Mouse (Mus musculus) forebrain, postnatal 0 days (tissue): ENCODE data around the gene Usp36. TPM values are rescaled to one million over a fixed set of nuclear protein-coding genes. Genes with fewer than 3 reads are reported as not detected.
A peak's percentile ranks its signal among the peaks of the same experiment; 100 is the strongest.
"Not testable (repeated sequence)": the region's sequence is repeated elsewhere in the genome, so short reads cannot be mapped to it uniquely, and the experiment has no call there.

ENCODE experiments used
- ATAC-seq: fragments of 200-750 bp; cut with Nextera tagmentation; 2 replicates; pipeline ENCODE4 v1.8.0; 2017; ENCODE audit warnings: mild to moderate bottlenecking, moderate library complexity
- DNase-seq: peaks from one replicate; pipeline ENCODE4 v3.0.0-alpha.2; 2015
- H3K27ac ChIP-seq: fragments of 300-500 bp; sonication (generic); 2 replicates; pipeline ENCODE4 v1.5.1; 2014; ENCODE audit warnings: low read depth, mild to moderate bottlenecking, antibody characterized with exemption, low read length, moderate library complexity, mixed read lengths
- H3K27me3 ChIP-seq: fragments of 300-500 bp; sonication (generic); 2 replicates; pipeline ENCODE4 v1.6.1; 2014; ENCODE audit warnings: mild to moderate bottlenecking, low read length, mixed read lengths; ENCODE audit not compliant: insufficient read depth
- H3K36me3 ChIP-seq: fragments of 300-500 bp; sonication (generic); 2 replicates; pipeline ENCODE4 v1.6.1; 2014; ENCODE audit warnings: mild to moderate bottlenecking, moderate library complexity; ENCODE audit not compliant: insufficient read depth
- H3K4me1 ChIP-seq: fragments of 300-500 bp; sonication (generic); 2 replicates; pipeline ENCODE4 v1.6.1; 2014; ENCODE audit warnings: antibody characterized with exemption; ENCODE audit not compliant: insufficient read depth
- H3K4me2 ChIP-seq: fragments of 300-500 bp; sonication (generic); 2 replicates; pipeline ENCODE4 v1.6.1; 2014; ENCODE audit warnings: low read depth, mild to moderate bottlenecking, moderate library complexity
- H3K4me3 ChIP-seq: fragments of 300-500 bp; sonication (generic); 2 replicates; pipeline ENCODE4 v1.5.1; 2014; ENCODE audit warnings: low read depth, low read length, mixed read lengths
- H3K9ac ChIP-seq: fragments of 300-500 bp; sonication (generic); 2 replicates; pipeline ENCODE4 v1.6.1; 2014; ENCODE audit warnings: mild to moderate bottlenecking
- H3K9me3 ChIP-seq: fragments of 300-500 bp; sonication (generic); 2 replicates; pipeline ENCODE4 v1.6.1; 2016; ENCODE audit warnings: low read length
- CTCF ChIP-seq: sonication (generic); IDR thresholded peaks from 2 replicates; pipeline ENCODE4 v1.5.1; 2016; ENCODE audit warnings: antibody characterized with exemption, control low read depth, low read depth
- WGBS: fragments of 180-500 bp; shearing (Covaris S2); extraction: QIAGEN DNeasy Blood & Tissue Kit; methylation state at CpG from one replicate; pipeline ENCODE4 v1.1.7; 2014; 5-methylcytosine and 5-hydroxymethylcytosine counted together
- polyA plus RNA-seq: library from polyadenylated mRNA; unstranded; fragments of >200 nt; fragmentation: Nextera tagmentation; extraction: Ambion mirVana; gene quantifications from 2 replicates; pipeline ENCODE4 v1.2.1, GENCODE M21; 2015
- total RNA-seq: library from RNA; depleted of rRNA; stranded (reverse); fragments of >200 nt; gene quantifications from 2 replicates; pipeline ENCODE4 v1.2.3, GENCODE M21; 2014

The Usp36 gene
- total and polyA plus RNA-seq, 2 experiments from 2014 or later, result 9.5 to 22.1 TPM

- peak; percentile 70 for ATAC-seq
- Histone ChIP-seq H3K27me3 (no peaks in the 10 kb centered on the region), H3K27ac (no peak overlapping the region), H3K9me3 (no peaks in the 10 kb centered on the region), H3K36me3 (peaks cover 23% of the 10 kb centered on the region), H3K4me1 (0 out of 2 replicates have a peak, but pooled peaks cover 4% of the 10 kb centered on the region), H3K9ac (no peak overlapping the region), H3K4me2 (no peak overlapping the region), H3K4me3 (no peak overlapping the region)
- WGBS, result 72% methylated on average over 7 of the region's 7 CpGs
- DNase-seq, result peak; percentile 39
- no peak for TF ChIP-seq CTCF
These were observed 31.5 kb upstream of the Usp36 start for GRCm38 (mm10) chr11:118321500-118321899.

GRCm38 (mm10) chr11:118318678-118319077, 28.6 kb upstream of the Usp36 start:
- Histone ChIP-seq H3K4me3 (no peak overlapping the region), H3K27me3 (no peaks in the 10 kb centered on the region), H3K4me1 (no peaks in the 10 kb centered on the region), H3K4me2 (no peak overlapping the region), H3K9me3 (no peaks in the 10 kb centered on the region), H3K27ac (no peak overlapping the region), H3K36me3 (peaks cover 37% of the 10 kb centered on the region), H3K9ac (no peak overlapping the region)
- TF ChIP-seq CTCF, result peak; percentile 75
- ATAC-seq (no peak), DNase-seq (peak; percentile 57)
- WGBS, result 68% methylated on average over 5 of the region's 5 CpGs

GRCm38 (mm10) chr11:118317129-118317528, 27.1 kb upstream of the Usp36 start:
- Histone ChIP-seq H3K4me3 (no peak overlapping the region), H3K36me3 (peaks cover 41% of the 10 kb centered on the region), H3K9ac (no peak overlapping the region), H3K4me1 (no peaks in the 10 kb centered on the region), H3K4me2 (no peak overlapping the region), H3K9me3 (no peaks in the 10 kb centered on the region), H3K27me3 (no peaks in the 10 kb centered on the region), H3K27ac (no peak overlapping the region)
- ATAC-seq (peak; percentile 58), DNase-seq (peak; percentile 85)
- WGBS, result 28% methylated on average over 7 of the region's 7 CpGs
- peak; percentile 88 for TF ChIP-seq CTCF

GRCm38 (mm10) chr11:118316231-118316806, 26.3 kb upstream of the Usp36 start:
- 88% methylated on average over 8 of the region's 8 CpGs for WGBS
- H3K9me3 ChIP-seq, result no peaks in the 10 kb centered on the region
- H3K27me3 ChIP-seq, result no peaks in the 10 kb centered on the region
- no peak overlapping the region for H3K27ac ChIP-seq
- H3K36me3 ChIP-seq, result peaks cover 41% of the 10 kb centered on the region
- no peak overlapping the region for H3K9ac ChIP-seq
- no peak for ATAC-seq
- no peak for DNase-seq
- H3K4me1 ChIP-seq, result no peaks in the 10 kb centered on the region
- no peak overlapping the region for H3K4me2 ChIP-seq
- TF ChIP-seq CTCF, result no peak
- H3K4me3 ChIP-seq, result no peak overlapping the region

GRCm38 (mm10) chr11:118312132-118312723, 22.2 kb upstream of the Usp36 start:
- H3K4me3 ChIP-seq, result no peak overlapping the region
- ATAC-seq (no peak), DNase-seq (no peak)
- H3K9ac ChIP-seq, result no peak overlapping the region
- WGBS, result 86% methylated on average over 6 of the region's 6 CpGs
- TF ChIP-seq CTCF, result no peak
- H3K27ac ChIP-seq, result no peak overlapping the region
- no peaks in the 10 kb centered on the region for H3K27me3 ChIP-seq
- H3K4me1 ChIP-seq, result no peaks in the 10 kb centered on the region
- no peaks in the 10 kb centered on the region for H3K9me3 ChIP-seq
- H3K36me3 ChIP-seq, result peaks cover 50% of the 10 kb centered on the region
- no peak overlapping the region for H3K4me2 ChIP-seq

GRCm38 (mm10) chr11:118307962-118308361, 17.9 kb upstream of the Usp36 start:
- 83% methylated on average over 2 of the region's 2 CpGs for WGBS
- H3K9me3 ChIP-seq, H3K27ac ChIP-seq, H3K4me1 ChIP-seq, DNase-seq, H3K9ac ChIP-seq, ATAC-seq, H3K4me2 ChIP-seq, H3K27me3 ChIP-seq, H3K4me3 ChIP-seq: not testable (repeated sequence)
- H3K36me3 ChIP-seq, result peaks cover 41% of the 10 kb centered on the region

GRCm38 (mm10) chr11:118303959-118304358, 13.9 kb upstream of the Usp36 start:
- not testable (repeated sequence) for H3K4me3 ChIP-seq, H3K9ac ChIP-seq, DNase-seq, H3K27me3 ChIP-seq, H3K4me2 ChIP-seq, ATAC-seq, H3K9me3 ChIP-seq, H3K4me1 ChIP-seq, H3K27ac ChIP-seq
- 92% methylated on average over 4 of the region's 4 CpGs for WGBS
- H3K36me3 ChIP-seq, result peaks cover 28% of the 10 kb centered on the region
